In the genomic region with DNA sequence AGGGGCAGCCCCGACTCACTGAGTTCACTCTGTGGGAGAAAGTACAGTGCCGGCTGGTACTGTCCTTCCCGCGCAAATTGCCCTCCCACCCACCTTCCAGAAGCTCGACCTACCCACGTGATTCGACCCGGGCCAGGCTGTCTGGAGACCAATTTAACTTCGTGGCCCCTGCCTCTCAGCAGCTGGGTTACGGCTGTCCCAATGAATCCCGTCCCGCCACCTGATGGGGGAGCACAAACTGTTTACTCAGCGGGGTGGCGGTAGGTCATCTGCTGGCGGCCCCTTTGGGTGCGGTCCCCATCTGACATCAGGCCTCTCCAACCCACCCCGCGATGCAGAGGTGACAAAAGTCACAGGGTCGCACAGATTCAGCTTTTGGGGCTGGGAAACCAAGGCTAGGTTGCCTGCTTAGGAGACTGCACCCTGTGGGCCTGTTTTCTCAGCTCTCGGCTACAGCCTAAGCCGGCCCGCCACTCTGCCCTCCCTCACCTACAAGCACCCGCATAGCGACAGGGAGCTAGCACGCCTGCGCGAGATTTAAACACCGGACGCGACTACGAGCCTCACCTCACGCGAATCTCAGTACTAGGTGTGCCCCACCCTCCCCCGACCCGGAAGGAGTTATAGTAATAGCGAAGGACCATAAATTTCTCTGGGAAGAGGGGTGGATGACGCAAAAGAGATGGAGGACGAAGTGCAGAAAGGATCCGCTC, we compare ENCODE assay signal across 8 mouse cellular contexts. TPM values are rescaled to one million over a fixed set of nuclear protein-coding genes. Genes with fewer than 3 reads are reported as not detected.
DNase-seq lines count a peak whose midpoint lies in the region; ATAC-seq lines count a peak whose summit lies in the region.

A gene (minus strand): TSS at position 593 of the 713 bp plus-strand sequence.

- WGBS in intestine, embryonic 16.5 days, result under 1% methylated on average over 39 of the region's 39 CpGs

- peaks cover 14% of the 10 kb centered on the region for H3K4me1 ChIP-seq in intestine, embryonic 16.5 days (ENCODE audit: control insufficient read depth, insufficient read depth, low read length)

- peak within 1 kb of the TSS; percentile 52 for H3K4me3 ChIP-seq in intestine, embryonic 16.5 days (ENCODE audit: low read length)

- ATAC-seq in intestine, embryonic 16.5 days, result peak; percentile 94
- ATAC-seq in megakaryocyte progenitor cell, adult 5-6 weeks (replicated peaks; ENCODE audit: poor library complexity), result peak; percentile 96

- peak; percentile 86 for DNase-seq in adrenal gland, adult 8-10 months
- DNase-seq in embryo, embryonic 9.5 days (ENCODE audit: extremely low spot score), result peak; percentile 82
- DNase-seq in gonadal fat pad, adult 2 months (ENCODE audit: low read depth), result no peak
- peak; percentile 90 to 94 for DNase-seq in left cerebral cortex, postnatal 14 days (ENCODE audit: low spot score in 2 of 2)
- peak; percentile 93 to 96 for DNase-seq in right cerebral cortex, postnatal 10 days (ENCODE audit: low spot score in 2 of 2)
- peak; percentile 47 for DNase-seq in urinary bladder, postnatal 10 days (ENCODE audit: low spot score)

- peak within 1 kb of the TSS; percentile 75 for H3K27ac ChIP-seq in intestine, embryonic 16.5 days (ENCODE audit: low read length)

- intact Hi-C loops in left cerebral cortex, postnatal 14 days (cut with DNase I), result no loop called here

- no peaks in the 10 kb centered on the region for H3K9me3 ChIP-seq in intestine, embryonic 16.5 days (ENCODE audit: control insufficient read depth, low read length)

- peak within 1 kb of the TSS; percentile 89 for H3K4me2 ChIP-seq in intestine, embryonic 16.5 days (ENCODE audit: low read depth, low read length)

- peak within 1 kb of the TSS; percentile 75 for H3K9ac ChIP-seq in intestine, embryonic 16.5 days (ENCODE audit: low read depth, low read length)

- no peaks in the 10 kb centered on the region for H3K27me3 ChIP-seq in intestine, embryonic 16.5 days (replicated peaks; ENCODE audit: control insufficient read depth, insufficient read depth, low read length)

- H3K36me3 ChIP-seq in intestine, embryonic 16.5 days (ENCODE audit: control insufficient read depth, insufficient read depth, low read length), result peaks cover 9% of the 10 kb centered on the region; the same call in 1 of the 2 replicates

RNA-seq across cellular contexts. Expression of the gene that starts here (rescaled TPM):
- 10 to 100 TPM; 65.6 to 78.4 (median 73.2) TPM for total RNA-seq in adrenal gland, adult 8-10 months (2022)
- polyA plus RNA-seq in gonadal fat pad, adult 2 months (2012; rRNA removed), result 62.6 and 68.9 TPM in 2 replicates
- polyA plus RNA-seq in intestine, embryonic 16.5 days (2015; fragmentation: Nextera tagmentation; extraction: Ambion mirVana), result 85.2 and 89.2 TPM in 2 replicates
- total RNA-seq in left cerebral cortex, postnatal 14 days (2021), result 10 to 100 TPM; 85.8 to 94.6 TPM
- 11.7 and 18.2 TPM in 2 replicates for total RNA-seq in megakaryocyte progenitor cell, adult 5-6 weeks (2015)
- total RNA-seq in megakaryocyte progenitor cell, adult 5-6 weeks (2017), result 4.2 and 6.9 TPM in 2 replicates
